Mouse (Mus musculus) kidney, adult 2 months (tissue): Measurements from ENCODE around the gene Nek7.

Source experiments
- CTCF ChIP-seq: fragments of 200-500 bp; conservative IDR thresholded peaks from 2 replicates; pipeline ENCODE4 v1.5.1; 2011; ENCODE audit warnings: low read depth, mild to moderate bottlenecking, control low read depth, low read length, moderate library complexity, mixed read lengths; ENCODE audit not compliant: insufficient read depth, insufficient read length
- POLR2A ChIP-seq: fragments of 200-500 bp; IDR thresholded peaks from one replicate; pipeline ENCODE4 v1.6.1; 2011; ENCODE audit warnings: low read depth, low read length, control low read depth

GRCm38 (mm10) chr1:138662342-138662741 lies 42.4 kb upstream of the Nek7 start:
- TF ChIP-seq POLR2A (no peak), CTCF (no peak)
